Mouse (Mus musculus) G1E (cell line): ENCODE results near the gene Mpdu1.

ENCODE experiments used
- CTCF ChIP-seq: IDR thresholded peaks from 2 replicates; pipeline ENCODE4 v1.5.1; 2012; ENCODE audit warnings: low read depth, low read length, inconsistent platforms, mixed read lengths
- GATA1 ChIP-seq: IDR thresholded peaks from 2 replicates; pipeline ENCODE4 v1.6.1; 2012; ENCODE audit warnings: borderline replicate concordance, low read length, inconsistent platforms, mixed read lengths
- GATA2 ChIP-seq: IDR thresholded peaks from 2 replicates; pipeline ENCODE4 v1.6.1; 2012; ENCODE audit warnings: low read depth, low read length, inconsistent platforms, borderline replicate concordance
- POLR2AphosphoS5 ChIP-seq: IDR thresholded peaks from 2 replicates; pipeline ENCODE4 v1.6.1; 2012; ENCODE audit warnings: low read depth, low read length, inconsistent platforms; ENCODE audit not compliant: insufficient replicate concordance
- TAL1 ChIP-seq: conservative IDR thresholded peaks from 2 replicates; pipeline ENCODE4 v1.6.1; 2012; ENCODE audit warnings: low read depth, low read length, inconsistent platforms, mixed read lengths

DNA sequence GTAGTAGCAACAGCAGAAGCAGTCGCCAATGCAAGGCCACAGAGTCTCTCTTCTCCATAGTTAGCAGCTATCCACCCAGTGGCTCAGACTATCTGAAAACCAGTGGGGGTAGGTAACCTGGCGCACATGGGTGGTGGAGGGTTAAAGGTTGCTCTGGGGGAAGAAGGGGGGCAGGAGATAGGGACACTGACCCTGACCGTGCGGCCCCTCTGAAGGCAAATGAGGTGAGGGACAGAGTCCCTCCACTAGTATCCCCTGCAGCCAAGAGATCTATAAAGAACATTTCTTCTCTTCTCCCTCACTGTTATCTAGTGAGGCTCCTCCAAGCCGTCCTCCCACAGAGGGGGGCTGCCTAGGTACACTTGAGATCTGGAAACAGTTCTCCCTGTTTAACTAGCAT, 44.6 kb downstream of the Mpdu1 start, which contains the start of gene Shbg:
- TF ChIP-seq CTCF (no peak), GATA1 (no peak), TAL1 (no peak), POLR2AphosphoS5 (no peak), GATA2 (no peak)
